Mouse (Mus musculus): ENCODE data around the gene Plcd1. TPM values are rescaled to one million over a fixed set of nuclear protein-coding genes. Genes with fewer than 3 reads are reported as not detected.

Plcd1 gene
- polyA plus RNA-seq, 1 experiment from 2014 or later = 35.3 TPM

- Histone ChIP-seq H3K27me3 (ENCODE audit: control insufficient read depth, insufficient read depth, low read length) (no peaks in the 10 kb centered on the region), H3K9ac (ENCODE audit: low read length) (no peak overlapping the region), H3K27ac (replicated peaks) (no peak overlapping the region), H3K4me2 (replicated peaks; ENCODE audit: low read depth) (no peak overlapping the region), H3K4me3 (ENCODE audit: low read depth, low read length) (no peak overlapping the region), H3K9me3 (ENCODE audit: control insufficient read depth, low read length) (no peaks in the 10 kb centered on the region), H3K4me1 (replicated peaks; ENCODE audit: control insufficient read depth, insufficient read depth) (peaks cover 2% of the 10 kb centered on the region; the same call in 1 of the 2 replicates), H3K36me3 (ENCODE audit: control insufficient read depth, insufficient read depth, low read length) (no peaks in the 10 kb centered on the region)
- no peak for TF ChIP-seq CTCF (IDR thresholded peaks at IDR 0.05; ENCODE audit: low read depth)
- TF ChIP-seq EP300 (optimal IDR thresholded peaks at IDR 0.05) = no peak
- no peak for ATAC-seq (ENCODE audit: low FRiP score, low TSS enrichment)
- 58% methylated on average over 11 of the region's 11 CpGs for WGBS
- DNase-seq (ENCODE audit: low spot score) = peak; percentile 66
These were observed 45.0 kb downstream of the Plcd1 start for GRCm38 (mm10) chr9:119048182-119048903.

GRCm38 (mm10) chr9:119040101-119040775, 53.1 kb downstream of the Plcd1 start:
- no peak overlapping the region for H3K4me3 ChIP-seq (ENCODE audit: low read depth, low read length)
- no peak overlapping the region for H3K4me2 ChIP-seq (replicated peaks; ENCODE audit: low read depth)
- 87% methylated on average over 15 of the region's 15 CpGs for WGBS
- no peak for DNase-seq (ENCODE audit: low spot score)
- H3K27ac ChIP-seq (replicated peaks) = no peak overlapping the region
- no peak; the same call in 1 of the 2 replicates for ATAC-seq (ENCODE audit: low FRiP score, low TSS enrichment)
- H3K36me3 ChIP-seq (ENCODE audit: control insufficient read depth, insufficient read depth, low read length) = no peaks in the 10 kb centered on the region
- H3K4me1 ChIP-seq (replicated peaks; ENCODE audit: control insufficient read depth, insufficient read depth) = no peaks in the 10 kb centered on the region
- no peaks in the 10 kb centered on the region for H3K27me3 ChIP-seq (ENCODE audit: control insufficient read depth, insufficient read depth, low read length)
- TF ChIP-seq CTCF (IDR thresholded peaks at IDR 0.05; ENCODE audit: low read depth) = no peak
- no peak for TF ChIP-seq EP300 (optimal IDR thresholded peaks at IDR 0.05)
- H3K9ac ChIP-seq (ENCODE audit: low read length) = no peak overlapping the region
- H3K9me3 ChIP-seq (ENCODE audit: control insufficient read depth, low read length) = no peaks in the 10 kb centered on the region

DNA sequence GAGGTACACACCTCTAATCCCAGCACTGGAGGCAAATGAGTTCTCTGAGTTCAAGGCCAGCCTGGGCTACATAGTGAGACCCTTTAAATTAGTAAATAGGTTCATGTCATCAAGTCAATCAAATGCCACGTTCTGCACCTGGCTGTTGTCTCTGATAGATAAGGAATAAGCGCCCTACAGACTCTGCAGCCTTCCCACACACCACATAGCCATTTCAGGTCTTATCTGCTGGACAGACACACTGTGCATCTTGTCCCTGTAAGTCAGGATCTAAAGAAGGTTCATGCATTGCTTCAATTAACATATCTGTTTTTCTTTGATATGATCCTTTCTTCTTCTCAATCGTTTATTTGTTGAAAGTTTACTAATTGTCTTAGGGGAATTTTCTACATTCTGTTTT, 54.7 kb downstream of the Plcd1 start:
- Histone ChIP-seq H3K9ac (ENCODE audit: low read length) (no peak overlapping the region), H3K4me2 (replicated peaks; ENCODE audit: low read depth) (no peak overlapping the region), H3K9me3 (ENCODE audit: control insufficient read depth, low read length) (no peaks in the 10 kb centered on the region), H3K27ac (replicated peaks) (no peak overlapping the region), H3K4me3 (ENCODE audit: low read depth, low read length) (no peak overlapping the region), H3K27me3 (ENCODE audit: control insufficient read depth, insufficient read depth, low read length) (no peaks in the 10 kb centered on the region), H3K4me1 (replicated peaks; ENCODE audit: control insufficient read depth, insufficient read depth) (no peaks in the 10 kb centered on the region), H3K36me3 (ENCODE audit: control insufficient read depth, insufficient read depth, low read length) (0 out of 2 replicates have a peak, but pooled peaks cover 6% of the 10 kb centered on the region)
- ATAC-seq (ENCODE audit: low FRiP score, low TSS enrichment) (no peak), DNase-seq (ENCODE audit: low spot score) (no peak)
- no peak for TF ChIP-seq EP300 (optimal IDR thresholded peaks at IDR 0.05)
- no peak for TF ChIP-seq CTCF (IDR thresholded peaks at IDR 0.05; ENCODE audit: low read depth)
- WGBS = 88% methylated on average over 3 of the region's 3 CpGs

DNA sequence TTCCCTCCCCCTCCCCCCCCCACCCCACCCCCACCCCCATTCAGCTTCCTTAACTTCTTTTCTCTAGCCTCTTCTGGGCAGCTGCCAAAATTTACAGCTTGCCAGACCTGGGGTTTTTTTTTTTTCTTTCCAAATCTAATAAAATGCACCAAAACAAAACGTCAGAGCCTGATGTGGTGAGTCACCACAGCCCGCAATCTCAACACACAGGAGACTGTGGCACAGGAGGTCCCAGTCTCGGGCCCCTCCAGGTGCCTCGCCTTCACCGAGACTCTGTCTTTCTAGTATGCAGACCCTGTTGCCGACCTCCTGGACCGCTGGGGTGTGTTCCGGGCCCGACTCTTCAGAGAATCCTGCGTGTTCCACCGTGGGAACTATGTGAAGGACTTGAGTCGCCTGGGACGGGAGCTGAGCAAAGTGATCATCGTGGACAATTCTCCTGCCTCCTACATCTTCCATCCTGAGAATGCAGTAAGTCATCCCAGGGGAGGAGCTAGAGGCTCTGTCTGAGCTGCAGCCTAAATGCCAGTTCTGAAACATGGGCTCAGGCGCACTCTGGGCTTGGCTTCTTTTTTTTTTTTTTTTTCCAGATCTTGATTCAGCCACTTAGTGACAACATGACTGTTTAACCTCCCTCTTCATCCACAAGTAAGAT, 56.1 kb downstream of the Plcd1 start:
- ATAC-seq (ENCODE audit: low FRiP score, low TSS enrichment) (no peak), DNase-seq (ENCODE audit: low spot score) (no peak)
- Histone ChIP-seq H3K36me3 (ENCODE audit: control insufficient read depth, insufficient read depth, low read length) (peaks cover 6% of the 10 kb centered on the region; the same call in 1 of the 2 replicates), H3K9ac (ENCODE audit: low read length) (no peak overlapping the region), H3K4me3 (ENCODE audit: low read depth, low read length) (no peak overlapping the region), H3K27ac (replicated peaks) (no peak overlapping the region), H3K9me3 (ENCODE audit: control insufficient read depth, low read length) (no peaks in the 10 kb centered on the region), H3K4me2 (replicated peaks; ENCODE audit: low read depth) (no peak overlapping the region), H3K27me3 (ENCODE audit: control insufficient read depth, insufficient read depth, low read length) (no peaks in the 10 kb centered on the region), H3K4me1 (replicated peaks; ENCODE audit: control insufficient read depth, insufficient read depth) (no peaks in the 10 kb centered on the region)
- TF ChIP-seq CTCF (IDR thresholded peaks at IDR 0.05; ENCODE audit: low read depth) = no peak
- TF ChIP-seq EP300 (optimal IDR thresholded peaks at IDR 0.05) = no peak
- 60% methylated on average over 15 of the region's 15 CpGs for WGBS

- H3K9ac ChIP-seq (ENCODE audit: low read length) = no peak overlapping the region
- no peaks in the 10 kb centered on the region for H3K4me1 ChIP-seq (replicated peaks; ENCODE audit: control insufficient read depth, insufficient read depth)
- H3K36me3 ChIP-seq (ENCODE audit: control insufficient read depth, insufficient read depth, low read length) = peaks cover 8% of the 10 kb centered on the region; the same call in 1 of the 2 replicates
- peak; percentile 35; the same call in 1 of the 2 replicates for ATAC-seq (ENCODE audit: low FRiP score, low TSS enrichment)
- no peaks in the 10 kb centered on the region for H3K9me3 ChIP-seq (ENCODE audit: control insufficient read depth, low read length)
- TF ChIP-seq EP300 (optimal IDR thresholded peaks at IDR 0.05) (no peak), CTCF (IDR thresholded peaks at IDR 0.05; ENCODE audit: low read depth) (no peak)
- no peak overlapping the region for H3K4me2 ChIP-seq (replicated peaks; ENCODE audit: low read depth)
- WGBS = 62% methylated on average over 7 of the region's 7 CpGs
- no peak for DNase-seq (ENCODE audit: low spot score)
- no peak overlapping the region for H3K4me3 ChIP-seq (ENCODE audit: low read depth, low read length)
- H3K27me3 ChIP-seq (ENCODE audit: control insufficient read depth, insufficient read depth, low read length) = no peaks in the 10 kb centered on the region
- no peak overlapping the region for H3K27ac ChIP-seq (replicated peaks)
These were observed 57.5 kb downstream of the Plcd1 start for GRCm38 (mm10) chr9:119035836-119036235.

Data from stomach, postnatal 0 days (tissue).